Mouse (Mus musculus): ENCODE measurements around the gene Scaf1.

- TF ChIP-seq POLR2A (IDR thresholded peaks at IDR 0.05; ENCODE audit: low read depth, low read length) (no peak), CTCF (IDR thresholded peaks at IDR 0.05; ENCODE audit: extremely low read depth, insufficient read length, insufficient replicate concordance, low read depth, low read length) (no peak)
These were observed 49.5 kb downstream of the Scaf1 start for GRCm38 (mm10) chr7:44966638-44967037.
